Mouse (Mus musculus): ENCODE data around the gene St6galnac3.
"Not testable (repeated sequence)": the region's sequence is repeated elsewhere in the genome, so short reads cannot be mapped to it uniquely, and the experiment has no call there.

The St6galnac3 gene

GRCm38 (mm10) chr3:153414132-153414531, 310.8 kb downstream of the St6galnac3 start:
- DNase-seq (ENCODE audit: low spot score in 2 of 2), result no peak

- no peak for DNase-seq (ENCODE audit: low spot score in 2 of 2)
Observed at GRCm38 (mm10) chr3:153409286-153409685, 315.7 kb downstream of the St6galnac3 start.

- DNase-seq (ENCODE audit: low spot score in 2 of 2), result no peak
Observed at GRCm38 (mm10) chr3:153408361-153408760, 316.6 kb downstream of the St6galnac3 start.

- DNase-seq (ENCODE audit: low spot score in 2 of 2), result no peak
Observed at GRCm38 (mm10) chr3:153407698-153408097, 317.3 kb downstream of the St6galnac3 start.

- no peak for DNase-seq (ENCODE audit: low spot score in 2 of 2)
Observed at GRCm38 (mm10) chr3:153406858-153407257, 318.1 kb downstream of the St6galnac3 start.

GRCm38 (mm10) chr3:153406220-153406619, 318.8 kb downstream of the St6galnac3 start:
- no peak for DNase-seq (ENCODE audit: low spot score in 2 of 2)

GRCm38 (mm10) chr3:153405643-153406042, 319.3 kb downstream of the St6galnac3 start:
- no peak for DNase-seq (ENCODE audit: low spot score in 2 of 2)

GRCm38 (mm10) chr3:153400259-153400658, 324.7 kb downstream of the St6galnac3 start:
- no peak for DNase-seq (ENCODE audit: low spot score in 2 of 2)

- no peak for DNase-seq (ENCODE audit: low spot score in 2 of 2)
Observed at GRCm38 (mm10) chr3:153399574-153399973, 325.4 kb downstream of the St6galnac3 start.

- DNase-seq (ENCODE audit: low spot score in 2 of 2), result no peak
Observed at GRCm38 (mm10) chr3:153397726-153398125, 327.2 kb downstream of the St6galnac3 start.

GRCm38 (mm10) chr3:153396375-153397068, 328.5 kb downstream of the St6galnac3 start:
- DNase-seq (ENCODE audit: low spot score in 2 of 2), result peak; percentile 15 to 18

GRCm38 (mm10) chr3:153395351-153395750, 329.6 kb downstream of the St6galnac3 start:
- no peak for DNase-seq (ENCODE audit: low spot score in 2 of 2)

- no peak for DNase-seq (ENCODE audit: low spot score in 2 of 2)
Observed at GRCm38 (mm10) chr3:153394751-153395150, 330.2 kb downstream of the St6galnac3 start.

GRCm38 (mm10) chr3:153394224-153394623, 330.8 kb downstream of the St6galnac3 start:
- no peak for DNase-seq (ENCODE audit: low spot score in 2 of 2)

GRCm38 (mm10) chr3:153391451-153391850, 333.5 kb downstream of the St6galnac3 start:
- not testable (repeated sequence) for DNase-seq (ENCODE audit: low spot score in 2 of 2)

GRCm38 (mm10) chr3:153384651-153385050, 340.3 kb downstream of the St6galnac3 start:
- not testable (repeated sequence) for DNase-seq (ENCODE audit: low spot score in 2 of 2)

- DNase-seq (ENCODE audit: low spot score in 2 of 2), result no peak
Observed at GRCm38 (mm10) chr3:153383656-153384055, 341.3 kb downstream of the St6galnac3 start.

GRCm38 (mm10) chr3:153365057-153365755, 359.8 kb downstream of the St6galnac3 start:
- no peak for DNase-seq (ENCODE audit: low spot score in 2 of 2)

GRCm38 (mm10) chr3:153364366-153364765, 360.6 kb downstream of the St6galnac3 start:
- DNase-seq (ENCODE audit: low spot score in 2 of 2), result no peak

- no peak for DNase-seq (ENCODE audit: low spot score in 2 of 2)
Observed at GRCm38 (mm10) chr3:153359966-153360365, 365.0 kb downstream of the St6galnac3 start.

GRCm38 (mm10) chr3:153356071-153356470, 368.9 kb downstream of the St6galnac3 start:
- no peak for DNase-seq (ENCODE audit: low spot score in 2 of 2)

GRCm38 (mm10) chr3:153354988-153355297, 370.0 kb downstream of the St6galnac3 start:
- no peak for DNase-seq (ENCODE audit: low spot score in 2 of 2)

All from frontal cortex, postnatal 14 days (tissue).